Comparison of ENCODE assay signal across 8 mouse cellular contexts in the genomic region with DNA sequence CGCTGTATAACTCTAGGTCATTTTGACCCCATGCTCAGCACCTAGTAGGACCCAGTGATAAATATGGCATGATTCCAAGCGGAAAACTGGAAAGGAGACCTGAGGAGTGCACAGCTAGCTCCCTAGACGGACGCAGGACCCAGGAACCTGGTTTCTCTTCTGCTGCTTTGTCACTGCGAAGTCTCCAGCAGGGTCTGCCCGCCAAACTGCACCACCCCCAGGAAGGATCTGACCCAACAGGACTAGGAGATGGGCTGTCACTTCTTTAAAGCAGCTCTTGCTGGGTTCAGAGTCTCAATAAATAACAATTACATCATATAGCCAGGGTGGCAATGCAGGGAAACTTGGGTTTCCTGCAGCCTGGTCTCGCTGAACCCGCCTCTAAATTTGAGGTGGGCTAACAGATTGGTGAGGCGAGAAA. TPM values are rescaled to one million over a fixed set of nuclear protein-coding genes. Genes with fewer than 3 reads are reported as not detected.
A peak's percentile ranks its signal among the peaks of the same experiment; 100 is the strongest.
DNase-seq lines count a peak whose midpoint lies in the region; ATAC-seq lines count a peak whose summit lies in the region.

A gene (minus strand): TSS at position 157 of the 421 bp plus-strand sequence.

- peak within 1 kb of the TSS; percentile 94 for H3K9ac ChIP-seq in intestine, embryonic 15.5 days

- H3K36me3 ChIP-seq in intestine, embryonic 15.5 days: no peaks in the 10 kb centered on the region

- H3K27ac ChIP-seq in intestine, embryonic 15.5 days: peak within 1 kb of the TSS; percentile 99

- H3K4me1 ChIP-seq in intestine, embryonic 15.5 days (replicated peaks): 0 out of 2 replicates have a peak, but pooled peaks cover 9% of the 10 kb centered on the region

- ATAC-seq in intestine, embryonic 15.5 days: peak; percentile 52
- ATAC-seq in megakaryocyte-erythroid progenitor cell, adult 5-6 weeks (replicated peaks; ENCODE audit: low FRiP score, low TSS enrichment, poor library complexity, severe bottlenecking): peak; percentile 12

- no peaks in the 10 kb centered on the region for H3K27me3 ChIP-seq in intestine, embryonic 15.5 days (replicated peaks)

- intact Hi-C loops in left cerebral cortex, postnatal 36 days (cut with DNase I): loop anchor here (2.0 to 10.0 kb wide), 6 partner anchors 51 to 606 kb away; a partner anchor contains a TSS

- H3K9me3 ChIP-seq in intestine, embryonic 15.5 days: no peaks in the 10 kb centered on the region

- 0% methylated on average over 9 of the region's 9 CpGs for WGBS in intestine, embryonic 15.5 days

- DNase-seq in 3T3-L1 (ENCODE audit: low read depth, low spot score): peak; percentile 78
- peak; percentile 55 for DNase-seq in ZHBTc4 (ENCODE audit: low read depth, low spot score)
- peak; percentile 77 for DNase-seq in embryo, embryonic 9.5 days (ENCODE audit: extremely low spot score)
- peak in 1 of 2 experiments; percentile 48 for DNase-seq in gastrocnemius, postnatal 4 days (ENCODE audit: low spot score in 2 of 2)
- DNase-seq in left cerebral cortex, postnatal 36 days (ENCODE audit: low spot score in 2 of 2): peak; percentile 67 to 69
- DNase-seq in skeletal muscle tissue, adult 2 months (ENCODE audit: low read depth, low spot score): peak; percentile 72

- peak within 1 kb of the TSS; percentile 72 for H3K4me2 ChIP-seq in intestine, embryonic 15.5 days (replicated peaks)

- H3K4me3 ChIP-seq in intestine, embryonic 15.5 days (replicated peaks): peak within 1 kb of the TSS; percentile 87

RNA-seq across cellular contexts. Expression of the gene that starts here (rescaled TPM):
- 10 to 100 TPM; 47.0 to 51.5 TPM for total RNA-seq in gastrocnemius, postnatal 4 days (2021)
- 34.5 and 36.6 TPM in 2 replicates for polyA plus RNA-seq in intestine, embryonic 15.5 days (2015; fragmentation: Nextera tagmentation; extraction: Ambion mirVana)
- total RNA-seq in left cerebral cortex, postnatal 36 days (2021): 10 to 100 TPM; 55.8 to 57.8 TPM
- total RNA-seq in megakaryocyte-erythroid progenitor cell, adult 5-6 weeks (2014; fragmentation: Nextera tagmentation): 53.0 and 55.6 TPM in 2 replicates
- 30.3 and 41.7 TPM in 2 replicates for total RNA-seq in megakaryocyte-erythroid progenitor cell, adult 5-6 weeks (2017)
